8 mouse cellular contexts compared by ENCODE assay signal in genomic region chr1:183439036-183439435, GRCm38 (mm10). TPM values are rescaled to one million over a fixed set of nuclear protein-coding genes. Genes with fewer than 3 reads are reported as not detected.
DNase-seq lines count a peak whose midpoint lies in the region; ATAC-seq and TF ChIP-seq lines count a peak whose summit lies in the region.

No protein-coding gene starts in this region.

- intact Hi-C loops in heart, postnatal 25 days (cut with DNase I) = loop anchor here (2.0 kb wide), 1 partner anchor 48 kb away; no protein-coding TSS in a partner anchor

- TF ChIP-seq CTCF in ES-Bruce4 (IDR thresholded peaks at IDR 0.05; ENCODE audit: low read depth, low read length) = peak; percentile 94
- TF ChIP-seq CTCF in lung, adult 2 months (IDR thresholded peaks at IDR 0.05; ENCODE audit: insufficient read depth, low read length) = peak; percentile 56

- H3K9me3 ChIP-seq in ES-Bruce4 (replicated peaks; ENCODE audit: control insufficient read depth, insufficient read depth, low read length, poor library complexity, severe bottlenecking) = no peaks in the 10 kb centered on the region
- H3K9me3 ChIP-seq in forebrain, embryonic 14.5 days (replicated peaks; ENCODE audit: control insufficient read depth, low read length) = no peaks in the 10 kb centered on the region

- TF ChIP-seq POLR2A in ES-Bruce4 (IDR thresholded peaks at IDR 0.05; ENCODE audit: insufficient read depth, low read length) = no peak
- TF ChIP-seq POLR2A in lung, adult 2 months (IDR thresholded peaks at IDR 0.05; ENCODE audit: borderline replicate concordance, extremely low read depth, low read depth, low read length) = no peak

- no peak for TF ChIP-seq EP300 in ES-Bruce4 (IDR thresholded peaks at IDR 0.05; ENCODE audit: insufficient read depth, low read depth, low read length)

- H3K4me3 ChIP-seq in ES-Bruce4 (ENCODE audit: low read depth, low read length) = no peak overlapping the region
- H3K4me3 ChIP-seq in brown adipose tissue, adult 24 weeks (ENCODE audit: insufficient read depth, low read depth, low read length) = peak overlapping the region; percentile 37
- H3K4me3 ChIP-seq in forebrain, embryonic 14.5 days (ENCODE audit: low read depth, low read length) = no peak overlapping the region
- peak overlapping the region; percentile 70 for H3K4me3 ChIP-seq in lung, adult 2 months (replicated peaks; ENCODE audit: extremely low read depth, low read depth, low read length)

- H3K4me1 ChIP-seq in ES-Bruce4 (ENCODE audit: control insufficient read depth, insufficient read depth, low read length) = peaks cover 2% of the 10 kb centered on the region
- no peaks in the 10 kb centered on the region for H3K4me1 ChIP-seq in brown adipose tissue, adult 24 weeks (ENCODE audit: control insufficient read depth, insufficient read depth, insufficient read length, low read length)
- no peaks in the 10 kb centered on the region for H3K4me1 ChIP-seq in forebrain, embryonic 14.5 days (ENCODE audit: control insufficient read depth, insufficient read depth, low read length)
- no peaks in the 10 kb centered on the region for H3K4me1 ChIP-seq in lung, adult 2 months (ENCODE audit: control insufficient read depth, insufficient read depth, low read length)

- no peaks in the 10 kb centered on the region for H3K27me3 ChIP-seq in ES-Bruce4 (ENCODE audit: control insufficient read depth, insufficient read depth, low read length, poor library complexity, severe bottlenecking)
- H3K27me3 ChIP-seq in forebrain, embryonic 14.5 days (replicated peaks; ENCODE audit: control insufficient read depth, insufficient read depth, low read length) = no peaks in the 10 kb centered on the region

- peak; percentile 8 for DNase-seq in forebrain, embryonic 14.5 days (ENCODE audit: low spot score)
- DNase-seq in heart, postnatal 25 days (ENCODE audit: low spot score) = peak; percentile 85
- peak; percentile 46 to 74 for DNase-seq in layer of hippocampus, adult 8-10 months (ENCODE audit: low spot score in 2 of 2)
- DNase-seq in lung, adult 2 months = peak; percentile 72
- DNase-seq in ovary, postnatal 14 days (ENCODE audit: low spot score) = peak; percentile 88
- DNase-seq in thymus, postnatal 25 days = peak; percentile 81

- no peak for ATAC-seq in forebrain, embryonic 14.5 days

- H3K4me2 ChIP-seq in forebrain, embryonic 14.5 days (ENCODE audit: low read length) = peak overlapping the region; percentile 23; the same call in 1 of the 2 replicates

- H3K36me3 ChIP-seq in ES-Bruce4 (ENCODE audit: control insufficient read depth, insufficient read depth, low read length, poor library complexity, severe bottlenecking) = no peaks in the 10 kb centered on the region
- no peaks in the 10 kb centered on the region for H3K36me3 ChIP-seq in forebrain, embryonic 14.5 days (ENCODE audit: control insufficient read depth, insufficient read depth, low read length)

- H3K27ac ChIP-seq in ES-Bruce4 (ENCODE audit: insufficient read depth, low read length) = no peak overlapping the region
- H3K27ac ChIP-seq in brown adipose tissue, adult 24 weeks (replicated peaks; ENCODE audit: low read depth, low read length) = 0 out of 2 replicates have a peak overlapping the region, but pooled peaks have one; percentile 29
- no peak overlapping the region for H3K27ac ChIP-seq in forebrain, embryonic 14.5 days (ENCODE audit: low read depth, low read length)

- 31% methylated on average over 22 of the region's 22 CpGs for WGBS in forebrain, embryonic 14.5 days
- WGBS in lung, adult 2 months = 16% methylated on average over 22 of the region's 22 CpGs

- H3K9ac ChIP-seq in ES-Bruce4 (ENCODE audit: low read depth, poor library complexity, severe bottlenecking) = no peak overlapping the region
- no peak overlapping the region for H3K9ac ChIP-seq in forebrain, embryonic 14.5 days (ENCODE audit: low read length)

RNA-seq across cellular contexts. Expression of gene Hhipl2, which starts 21.0 kb away (rescaled TPM):
- not detected in 2 replicates for polyA plus RNA-seq in ES-Bruce4 (2011; ENCODE audit: insufficient read depth, insufficient read length, low read depth, missing spikeins)
- polyA plus RNA-seq in brown adipose tissue, adult 24 weeks (2012; ENCODE audit: insufficient read depth, insufficient read length, missing spikeins) = not detected in 2 replicates
- 0.09 TPM in 2 replicates for polyA plus RNA-seq in forebrain, embryonic 14.5 days (2014; fragmentation: Nextera tagmentation; extraction: Ambion mirVana)
- under 1 TPM in 1 of 2 experiments, not detected in 1; 0.10 TPM for total RNA-seq in heart, postnatal 25 days (2021)
- 1 to 10 TPM in 1 of 4 experiments, under 1 TPM in 3; 0.16 to 1.2 (median 0.32) TPM for total RNA-seq in layer of hippocampus, adult 8-10 months (2022)
- polyA plus RNA-seq in lung, adult 2 months (2012; rRNA removed) = 0.08 and 0.10 TPM in 2 replicates

RNA-seq across cellular contexts. Expression of gene Taf1a, which starts 50.3 kb away (rescaled TPM):
- polyA plus RNA-seq in ES-Bruce4 (2011; ENCODE audit: insufficient read depth, insufficient read length, low read depth, missing spikeins) = 24.5 and 26.4 TPM in 2 replicates
- 4.2 and 7.3 TPM in 2 replicates for polyA plus RNA-seq in brown adipose tissue, adult 24 weeks (2012; ENCODE audit: insufficient read depth, insufficient read length, missing spikeins)
- polyA plus RNA-seq in forebrain, embryonic 14.5 days (2014; fragmentation: Nextera tagmentation; extraction: Ambion mirVana) = 12.5 and 13.2 TPM in 2 replicates
- total RNA-seq in heart, postnatal 25 days (2021) = 10 to 100 TPM; 12.5 to 15.8 TPM
- 10 to 100 TPM; 19.4 to 22.6 (median 20.0) TPM for total RNA-seq in layer of hippocampus, adult 8-10 months (2022)
- 5.6 and 10.3 TPM in 2 replicates for polyA plus RNA-seq in lung, adult 2 months (2012; rRNA removed)

Comparison
In these comparisons a context has a peak if more than half of its experiments do, and no peak if none do; other contexts are left out.
1. H3K4me3 ChIP-seq: peak in brown adipose tissue, adult 24 weeks (single experiment) and lung, adult 2 months (single experiment); none in ES-Bruce4 (single experiment) and forebrain, embryonic 14.5 days (single experiment).
2. DNase-seq: peak in every context shown above with its lines; median percentile 88 in ovary, postnatal 14 days; 85 in heart, postnatal 25 days; 81 in thymus, postnatal 25 days; 72 in lung, adult 2 months; 60 in layer of hippocampus, adult 8-10 months; 8 in forebrain, embryonic 14.5 days.